Mouse (Mus musculus): ENCODE data around the gene Adcy10.

Gene Adcy10

GRCm38 (mm10) chr1:165520716-165521115 lies 35.7 kb downstream of the Adcy10 start:
- no peak for DNase-seq (ENCODE audit: low read depth, low spot score)

- DNase-seq (ENCODE audit: low read depth, low spot score): no peak
Measured at GRCm38 (mm10) chr1:165536079-165536675, 51.2 kb downstream of the Adcy10 start.

GRCm38 (mm10) chr1:165537241-165537807 lies 52.3 kb downstream of the Adcy10 start:
- no peak for DNase-seq (ENCODE audit: low read depth, low spot score)

GRCm38 (mm10) chr1:165556711-165557110 lies 71.7 kb downstream of the Adcy10 start:
- DNase-seq (ENCODE audit: low read depth, low spot score): no peak

GRCm38 (mm10) chr1:165559073-165559472 lies 74.1 kb downstream of the Adcy10 start:
- no peak for DNase-seq (ENCODE audit: low read depth, low spot score)

DNA sequence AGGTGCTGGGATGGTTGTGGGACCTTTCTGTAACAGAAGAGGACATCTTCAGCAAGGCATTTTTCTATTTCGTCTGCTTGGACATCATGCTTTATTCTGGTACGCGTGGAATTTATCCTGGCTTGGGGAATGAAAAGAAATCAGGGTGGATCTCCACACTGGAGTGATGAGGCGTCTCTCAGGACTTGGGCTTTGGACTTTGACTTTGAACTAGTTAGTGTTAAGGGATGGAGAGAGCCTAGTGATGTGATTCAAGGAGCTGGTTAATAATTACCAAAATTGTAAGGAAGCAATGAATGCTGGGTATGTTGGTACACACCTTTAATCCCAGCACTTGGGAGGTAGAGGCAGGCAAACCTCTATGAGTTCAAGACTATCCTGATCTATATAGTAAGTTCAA lies 80.3 kb downstream of the Adcy10 start:
- DNase-seq (ENCODE audit: low read depth, low spot score): no peak

DNA sequence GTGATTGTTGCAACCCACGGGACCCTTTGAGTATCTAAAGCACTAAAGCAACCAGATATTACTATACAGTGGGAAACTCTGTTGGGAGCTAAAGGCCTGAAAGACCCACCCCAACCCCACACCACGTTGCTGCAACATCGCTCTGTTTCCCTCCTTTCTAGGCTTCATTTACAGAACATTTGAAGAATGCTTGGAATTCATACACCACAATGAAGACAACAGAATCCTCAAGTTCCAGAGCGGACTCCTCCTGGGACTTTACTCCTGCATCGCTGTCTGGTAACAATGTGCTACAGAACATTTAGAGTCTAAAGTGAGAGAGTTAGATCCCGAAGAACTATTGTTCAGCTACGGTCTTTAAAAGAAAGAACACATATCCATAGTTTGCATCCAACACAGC lies 82.5 kb downstream of the Adcy10 start:
- peak; percentile 52 for DNase-seq (ENCODE audit: low read depth, low spot score)

DNA sequence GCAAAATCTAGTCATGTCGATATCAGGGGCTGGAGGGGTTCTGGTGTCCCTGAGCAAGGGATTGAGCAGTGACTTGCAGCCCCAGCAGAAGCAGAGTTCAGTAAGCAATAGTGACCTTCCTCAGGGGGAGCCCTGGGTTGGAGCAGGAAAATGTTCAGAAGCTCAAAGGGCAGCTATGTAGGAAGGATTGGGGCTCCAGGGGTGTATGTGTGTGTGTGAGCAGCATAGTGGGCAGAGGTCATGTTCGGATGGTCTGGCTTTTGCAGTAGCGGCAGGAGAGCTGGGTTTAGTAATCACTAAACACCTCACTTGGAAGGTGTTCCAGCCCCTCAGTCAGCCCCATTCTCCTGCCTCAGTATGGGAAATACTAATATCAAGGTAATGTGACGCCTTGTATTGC lies 91.0 kb downstream of the Adcy10 start:
- DNase-seq (ENCODE audit: low read depth, low spot score): no peak

- DNase-seq (ENCODE audit: low read depth, low spot score): no peak
Measured at GRCm38 (mm10) chr1:165576459-165577112, 91.6 kb downstream of the Adcy10 start.

DNA sequence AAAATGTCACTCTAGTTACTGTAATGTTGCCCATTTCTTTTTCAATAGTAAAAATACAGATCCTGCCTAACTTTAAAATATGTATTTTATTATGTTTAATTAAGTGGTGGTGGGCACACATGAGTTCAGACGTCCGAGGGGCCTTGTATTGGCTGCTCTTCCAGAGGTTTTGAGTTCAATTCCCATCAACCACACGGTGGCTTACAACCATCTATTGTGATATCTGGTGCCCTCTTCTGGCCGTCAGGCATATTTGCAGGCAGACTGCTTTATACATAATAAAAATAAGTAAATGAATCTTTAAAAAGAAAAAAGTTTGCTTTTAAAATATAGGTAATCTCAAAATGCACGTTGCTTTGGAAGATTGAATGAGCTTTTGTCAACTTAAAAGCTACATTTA lies 94.3 kb downstream of the Adcy10 start:
- peak; percentile 68 for DNase-seq (ENCODE audit: low read depth, low spot score)

GRCm38 (mm10) chr1:165581255-165581654 lies 96.3 kb downstream of the Adcy10 start:
- no peak for DNase-seq (ENCODE audit: low read depth, low spot score)

DNA sequence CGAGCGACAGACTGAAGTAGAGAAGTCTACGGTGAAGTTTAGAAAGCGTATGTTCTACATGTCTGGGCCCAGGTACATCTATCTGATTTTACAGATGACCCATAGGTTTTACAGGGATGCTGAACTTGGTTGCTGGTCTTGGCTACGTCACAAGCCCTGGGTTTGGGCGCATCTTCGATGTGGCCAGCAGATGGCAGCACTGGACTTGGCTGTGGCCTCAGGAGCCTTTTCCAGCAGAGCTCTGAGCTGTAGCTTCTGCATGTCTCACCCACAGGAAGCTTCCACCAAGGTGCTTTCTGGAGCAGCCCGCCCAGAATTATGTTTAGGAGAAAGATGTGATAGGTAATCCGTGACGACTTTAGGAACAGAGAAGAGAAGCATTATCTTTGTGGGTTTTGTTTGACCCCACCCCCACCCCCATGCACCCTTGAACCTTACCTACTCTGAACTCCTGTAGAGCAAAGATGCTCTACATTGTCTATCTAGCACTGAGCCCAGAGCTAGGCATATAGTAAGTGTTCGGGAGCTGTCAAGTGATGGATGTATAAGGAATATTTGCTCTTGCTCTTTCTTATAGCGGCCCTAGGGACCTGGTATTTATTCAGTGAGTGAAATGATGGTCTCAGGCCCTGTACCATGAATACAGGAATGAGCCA lies 98.7 kb downstream of the Adcy10 start:
- peak; percentile 92 for DNase-seq (ENCODE audit: low read depth, low spot score)

DNA sequence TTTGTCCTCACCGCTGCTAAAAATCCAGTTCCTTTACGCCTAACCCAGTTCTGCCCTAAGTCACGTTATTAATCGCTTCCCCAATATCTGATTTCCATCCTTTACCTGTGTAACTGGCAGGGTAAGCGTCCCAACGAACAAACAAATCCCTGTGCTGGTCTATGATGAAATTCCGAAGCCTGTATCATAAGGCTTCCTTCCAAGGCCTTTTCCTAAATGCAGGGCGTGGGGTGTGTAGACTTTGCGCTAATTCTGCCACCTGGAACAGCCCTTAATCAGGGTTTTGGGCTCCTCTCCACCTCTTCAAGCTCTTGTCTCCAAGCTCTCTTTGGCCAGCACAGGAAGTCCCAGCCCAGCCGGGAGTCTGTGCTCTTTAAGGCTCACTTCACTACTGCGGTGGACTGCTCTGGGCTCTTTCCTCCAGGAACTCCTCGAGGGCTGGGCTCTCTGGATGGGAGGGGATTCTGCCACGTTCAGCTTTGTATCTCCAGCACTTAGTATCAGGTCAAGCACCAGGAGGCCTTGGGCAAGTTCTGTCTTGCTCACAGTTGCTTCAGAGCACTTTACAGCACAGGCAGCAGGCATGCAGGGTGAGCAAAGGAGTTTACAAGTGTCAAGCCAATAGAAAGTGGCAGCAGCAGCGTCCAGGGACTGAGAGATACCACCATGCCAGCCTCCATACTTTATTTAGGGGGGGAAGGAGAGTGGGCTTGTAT lies 100.6 kb downstream of the Adcy10 start:
- peak; percentile 52 for DNase-seq (ENCODE audit: low read depth, low spot score)

- no peak for DNase-seq (ENCODE audit: low read depth, low spot score)
Measured at GRCm38 (mm10) chr1:165586366-165586765, 101.4 kb downstream of the Adcy10 start.

DNA sequence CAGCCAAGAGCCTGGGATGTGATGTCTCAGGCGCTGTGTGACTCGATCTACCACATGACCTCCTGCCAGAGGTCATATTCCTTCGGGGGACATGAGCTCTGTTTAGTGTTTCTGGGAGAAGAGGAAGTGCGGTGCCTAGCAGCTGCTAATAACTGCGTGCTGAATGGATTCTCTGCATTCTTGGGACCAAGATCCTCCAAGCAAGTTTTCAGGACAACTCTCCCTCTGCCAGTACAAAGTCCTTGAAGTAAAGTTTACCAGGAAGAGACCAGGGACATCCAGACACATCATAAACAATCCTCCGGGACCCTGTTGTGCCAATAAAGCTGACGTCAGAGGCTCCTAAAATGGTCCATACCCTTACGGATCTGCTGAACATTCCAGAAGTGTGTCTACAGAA lies 102.9 kb downstream of the Adcy10 start:
- DNase-seq (ENCODE audit: low read depth, low spot score): no peak

- no peak for DNase-seq (ENCODE audit: low read depth, low spot score)
Measured at GRCm38 (mm10) chr1:165589280-165590048, 104.5 kb downstream of the Adcy10 start.

DNA sequence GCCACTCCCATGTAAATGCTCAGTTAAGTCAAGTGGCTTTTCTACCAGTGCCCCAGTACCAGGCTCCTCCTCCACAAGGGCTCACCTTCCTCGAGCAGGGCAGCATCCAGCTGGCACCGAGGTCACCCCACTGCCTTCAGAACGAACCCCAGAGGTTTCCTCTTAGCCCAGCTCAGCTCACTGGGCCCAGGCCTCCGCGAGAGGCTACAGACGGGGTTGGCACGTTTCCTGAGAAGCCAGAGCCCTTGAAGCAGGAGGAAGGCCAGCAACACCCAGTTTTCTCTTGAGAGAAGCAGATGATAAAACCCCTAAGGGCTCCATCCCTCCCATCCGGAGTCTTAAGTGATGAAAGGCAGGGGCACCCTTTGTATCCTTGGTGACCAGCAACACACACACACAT lies 105.8 kb downstream of the Adcy10 start:
- no peak for DNase-seq (ENCODE audit: low read depth, low spot score)

DNA sequence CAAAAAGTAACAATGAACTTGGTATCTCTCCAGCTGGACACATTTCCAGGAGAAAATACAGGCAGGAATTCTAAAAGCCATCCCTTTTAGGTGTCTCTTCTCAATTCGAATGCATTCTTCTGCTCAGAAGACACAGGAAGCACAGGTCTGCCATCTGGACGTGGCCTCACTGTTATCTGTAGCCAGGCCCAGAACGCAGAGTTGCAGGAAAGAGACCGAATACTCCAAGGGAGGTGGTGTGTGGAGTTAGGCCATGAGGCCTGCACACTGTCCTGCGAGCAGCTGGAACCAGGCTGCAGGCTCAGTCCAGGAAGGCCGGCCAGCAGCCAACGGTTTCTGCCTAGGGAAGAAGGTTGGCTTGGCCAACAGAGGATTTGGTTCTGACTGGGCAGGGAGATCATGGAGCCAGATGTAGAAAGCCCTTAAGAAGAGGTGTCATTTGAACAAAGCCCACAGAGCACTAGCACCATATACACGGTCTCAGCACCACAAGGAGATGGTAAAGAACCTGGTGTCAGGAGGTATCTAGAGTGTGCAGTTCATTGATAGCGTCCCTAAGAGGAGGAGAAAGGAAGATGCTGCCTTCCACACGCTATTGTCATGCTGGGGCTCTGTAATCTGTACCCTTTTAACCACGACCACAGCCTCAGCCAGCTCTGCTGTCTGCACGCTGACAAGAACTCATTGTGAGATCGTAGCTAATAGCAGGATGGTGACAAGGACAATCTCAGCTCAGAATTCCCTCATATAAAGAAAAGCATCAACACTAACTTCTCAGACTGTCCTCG lies 107.5 kb downstream of the Adcy10 start:
- no peak for DNase-seq (ENCODE audit: low read depth, low spot score)

- no peak for DNase-seq (ENCODE audit: low read depth, low spot score)
Measured at GRCm38 (mm10) chr1:165594699-165595421, 109.9 kb downstream of the Adcy10 start.

DNA sequence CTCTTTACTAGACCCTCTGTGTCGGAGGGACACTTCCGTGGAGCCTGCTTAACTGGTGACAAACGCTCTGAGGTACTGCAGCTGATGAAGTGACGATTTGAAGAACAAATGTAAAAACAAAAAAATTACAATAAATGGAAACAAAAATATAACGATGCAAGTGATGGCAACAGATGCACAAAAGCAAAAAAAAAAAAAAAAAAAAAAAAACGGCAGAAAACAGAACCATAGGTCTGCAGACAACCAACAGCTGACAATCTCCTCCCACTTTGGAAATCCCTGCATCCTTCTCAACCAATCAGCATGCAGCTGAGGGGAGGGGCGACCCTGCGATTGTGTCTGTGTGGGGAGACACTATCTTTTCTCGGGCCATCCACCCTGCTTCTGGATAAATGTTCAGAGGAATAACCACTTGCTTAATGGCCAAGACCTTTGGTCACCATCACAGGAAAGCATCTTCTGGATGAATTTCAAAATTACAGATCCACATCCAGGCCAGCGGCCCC lies 116.8 kb downstream of the Adcy10 start:
- DNase-seq (ENCODE audit: low read depth, low spot score): peak; percentile 60

Data from ZHBTc4 (cell line).